Mouse (Mus musculus) B cell, adult 2 months (primary cell): Measurements from ENCODE around the gene Map1s.
"Not testable (repeated sequence)": the region's sequence is repeated elsewhere in the genome, so short reads cannot be mapped to it uniquely, and the experiment has no call there.

Experiments used
- DNase-seq, 2 experiments: peaks; one replicate each; pipeline ENCODE4 v3.0.0; 2022

Gene Map1s

DNA sequence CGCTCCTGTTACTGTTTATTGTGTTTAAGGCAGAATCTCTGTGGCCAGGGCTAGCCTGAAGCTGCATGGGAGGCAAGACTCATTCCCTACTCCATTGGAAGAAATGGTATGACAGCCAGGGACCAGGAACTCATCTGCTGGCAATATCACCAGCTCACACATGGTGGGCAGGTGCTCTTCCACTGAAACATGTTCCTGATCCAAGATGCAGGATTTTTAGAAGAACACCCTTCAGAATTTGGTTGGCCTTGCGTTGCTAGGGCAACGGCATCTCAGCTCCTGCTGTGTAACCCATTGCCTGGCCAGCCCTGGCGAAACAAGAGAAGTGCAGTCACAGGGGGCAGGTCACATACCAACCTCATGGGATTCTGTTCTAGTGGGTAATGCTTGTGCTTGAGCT is 26.2 kb upstream of the Map1s start:
- DNase-seq, result no peak

DNA sequence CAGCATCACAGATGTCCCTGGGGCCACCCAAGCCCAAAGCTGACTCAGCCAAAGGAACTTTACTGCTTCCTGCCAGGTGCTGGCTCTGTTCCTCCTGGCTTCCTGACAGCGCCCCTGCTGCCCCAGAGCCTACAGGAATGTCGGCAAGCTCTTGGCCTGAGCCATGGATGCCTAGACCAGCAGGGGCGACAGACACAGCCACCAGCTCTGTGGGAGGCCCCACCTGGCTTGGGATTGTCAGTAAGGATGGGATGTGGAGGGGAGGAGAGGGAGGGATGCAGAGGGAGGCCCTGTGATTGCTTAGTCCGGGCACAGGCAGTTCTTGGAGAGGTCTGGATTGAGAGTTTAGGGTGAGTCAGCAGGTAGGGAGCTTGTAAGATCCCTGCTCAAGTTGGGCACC is 25.6 kb upstream of the Map1s start:
- DNase-seq, result no peak

DNA sequence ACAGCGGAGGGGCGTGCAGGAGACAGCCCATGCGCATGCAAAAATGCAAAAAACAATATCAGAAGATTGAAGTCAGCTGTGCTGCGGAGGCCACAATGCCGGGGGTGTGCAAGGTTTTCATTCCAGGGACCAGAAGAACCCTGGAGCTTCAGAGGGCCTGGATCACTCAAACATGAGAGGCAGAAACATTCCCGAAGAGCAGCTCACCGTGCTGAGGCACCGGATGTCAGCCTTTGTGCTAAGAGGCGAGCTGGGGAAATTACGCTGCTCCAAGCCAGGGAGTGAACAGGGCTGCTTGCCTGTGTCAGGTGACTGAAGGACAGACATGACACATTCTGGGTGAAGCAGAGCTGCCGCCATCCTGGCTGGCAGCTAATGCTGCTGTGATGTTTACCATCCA is 25.2 kb upstream of the Map1s start:
- no peak for DNase-seq

GRCm38 (mm10) chr8:70884186-70884585 is 21.5 kb upstream of the Map1s start:
- no peak for DNase-seq

- DNase-seq, result no peak
Measured at GRCm38 (mm10) chr8:70884683-70885082, 21.0 kb upstream of the Map1s start.

DNA sequence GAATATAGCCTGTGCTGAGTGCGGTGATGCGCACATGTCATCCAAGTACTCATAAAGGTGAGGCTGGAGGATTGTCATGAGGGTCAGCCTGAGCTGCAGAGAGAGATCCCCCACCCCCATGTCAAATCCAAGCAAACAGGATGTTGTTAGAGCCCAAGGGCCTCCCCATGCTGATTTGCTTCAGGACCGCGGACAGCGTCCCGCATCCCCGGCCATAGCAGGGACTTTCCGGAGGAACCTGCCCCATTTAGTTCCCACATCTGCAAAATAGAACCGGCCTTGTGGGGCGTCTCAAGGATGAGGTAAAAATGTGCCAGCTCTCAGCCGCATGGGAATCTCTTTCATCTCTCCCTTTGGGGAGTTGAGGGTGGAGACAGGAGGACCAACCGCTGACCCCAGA is 20.1 kb upstream of the Map1s start:
- DNase-seq, result peak; percentile 73 to 76

GRCm38 (mm10) chr8:70887669-70888068 is 18.1 kb upstream of the Map1s start:
- peak; percentile 64 to 65 for DNase-seq

DNA sequence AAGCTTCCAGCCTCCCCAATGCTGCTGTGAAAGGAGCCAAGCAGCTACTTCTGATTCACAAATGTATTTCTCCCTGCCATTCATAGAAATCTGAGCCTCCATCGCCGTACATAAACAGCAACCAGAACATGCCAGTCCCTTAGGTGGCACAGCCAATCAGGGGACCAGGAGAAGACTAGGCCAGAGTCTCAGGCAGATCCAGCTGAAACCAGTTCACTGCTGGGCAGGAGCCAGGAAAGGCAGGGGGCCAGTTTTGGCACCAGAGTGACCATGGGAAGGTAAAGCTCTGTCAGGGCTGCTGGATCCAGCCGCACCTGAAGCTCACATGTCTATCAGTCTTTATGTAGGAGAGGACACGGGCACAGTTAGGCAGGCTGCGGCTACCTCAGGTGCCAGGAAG is 15.1 kb upstream of the Map1s start:
- DNase-seq, result no peak

GRCm38 (mm10) chr8:70891356-70891755 is 14.4 kb upstream of the Map1s start:
- DNase-seq, result peak; percentile 54 to 55

GRCm38 (mm10) chr8:70892022-70892895 is 13.5 kb upstream of the Map1s start, which contains the start of gene Slc5a5:
TSS of gene Slc5a5 (minus strand) at chr8:70892757.
- peak in 1 of 2 experiments; percentile 39 for DNase-seq

GRCm38 (mm10) chr8:70892896-70893655 is 12.7 kb upstream of the Map1s start:
- no peak for DNase-seq

DNA sequence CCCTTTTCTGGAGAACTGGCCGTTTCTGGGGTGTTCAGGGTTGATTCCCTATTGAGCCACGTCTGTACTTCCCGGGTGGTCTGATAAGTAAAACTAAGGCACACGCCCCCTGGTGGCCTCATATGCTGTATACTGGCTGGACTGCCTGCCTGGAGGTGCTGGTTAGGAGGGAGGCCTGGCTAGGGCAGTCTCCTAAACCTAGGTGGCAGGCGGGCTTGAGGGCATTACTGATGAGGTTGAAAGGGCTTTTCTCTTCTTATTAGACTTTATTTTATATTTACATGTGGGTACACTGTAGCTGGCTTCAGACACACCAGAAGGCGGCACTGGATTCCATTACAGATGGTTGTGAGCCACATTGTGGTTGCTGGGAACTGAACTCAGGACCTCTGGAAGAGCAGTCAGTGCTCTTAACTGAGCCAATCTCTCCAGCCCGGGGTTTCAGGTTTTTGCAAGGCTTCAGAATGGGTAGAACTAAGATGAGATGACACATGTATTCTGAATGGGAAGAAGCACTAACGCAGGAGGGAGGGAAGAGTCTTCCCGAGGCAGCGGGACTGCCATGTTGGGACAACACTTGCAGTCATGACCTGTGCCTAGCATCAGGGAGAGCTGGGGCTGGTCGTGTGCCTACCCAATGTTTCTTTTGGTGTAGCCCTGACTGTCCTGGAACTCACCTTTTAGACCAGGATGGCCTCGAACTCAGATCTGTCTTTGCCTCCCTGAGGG is 11.9 kb upstream of the Map1s start:
- DNase-seq, result peak; percentile 87 to 90

DNA sequence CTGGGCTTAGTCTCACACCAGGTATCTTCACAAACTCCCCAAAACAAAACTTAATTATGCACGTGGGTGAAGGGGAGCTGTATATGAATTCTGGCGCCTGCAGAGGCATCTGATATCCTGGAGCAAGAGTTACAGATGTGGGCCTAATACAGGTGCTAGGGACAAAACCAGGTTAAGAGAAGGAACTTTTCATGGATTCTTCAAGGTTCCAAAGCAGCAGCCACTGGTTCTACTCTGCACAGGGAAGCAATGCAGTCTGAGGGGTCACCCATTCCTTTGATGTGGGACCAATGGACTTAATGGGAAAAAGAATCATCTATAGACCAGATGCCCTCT is 11.4 kb upstream of the Map1s start:
- no peak for DNase-seq

GRCm38 (mm10) chr8:70894771-70895545 is 10.8 kb upstream of the Map1s start:
- DNase-seq, result no peak

GRCm38 (mm10) chr8:70895571-70896259 is 10.0 kb upstream of the Map1s start:
- not testable (repeated sequence) for DNase-seq

- no peak for DNase-seq
Measured at GRCm38 (mm10) chr8:70896316-70897020, 9.3 kb upstream of the Map1s start.

DNA sequence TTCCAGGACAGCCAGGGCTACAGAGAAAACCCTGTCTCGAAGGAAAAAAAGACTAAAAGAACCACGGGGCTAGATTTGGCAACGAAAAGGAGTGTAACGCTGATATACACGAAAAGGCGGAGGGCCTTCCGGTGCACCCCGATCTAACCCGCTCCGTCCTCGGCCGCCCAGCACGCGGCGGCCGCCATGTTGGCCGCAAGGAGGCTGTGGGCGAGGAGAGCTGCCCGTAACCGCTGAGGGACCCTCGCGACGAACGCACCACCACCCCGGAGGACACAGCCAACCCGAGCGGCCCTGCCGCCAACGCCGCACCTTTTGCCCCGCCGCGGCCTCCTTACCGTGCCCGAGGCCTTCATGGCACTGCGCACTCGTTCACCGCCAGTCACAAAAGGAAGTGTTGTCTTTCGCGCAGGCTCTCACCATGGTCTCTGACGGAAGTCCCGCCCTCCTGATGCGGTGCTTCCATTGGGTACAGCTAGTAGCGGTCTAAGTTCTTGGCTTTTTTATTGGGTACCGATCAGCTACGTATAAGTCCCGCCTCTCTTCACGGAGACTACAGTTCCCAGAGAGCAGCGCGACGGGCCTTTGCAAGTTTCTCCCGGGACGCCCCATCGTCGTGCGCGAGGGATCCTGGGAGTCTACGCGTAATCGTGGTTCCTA is 8.6 kb upstream of the Map1s start, which contains the start of gene Rpl18a:
Rpl18a (minus strand) TSS at position 392 of the 660 bp plus-strand sequence.
- peak; percentile 92 to 93 for DNase-seq

DNA sequence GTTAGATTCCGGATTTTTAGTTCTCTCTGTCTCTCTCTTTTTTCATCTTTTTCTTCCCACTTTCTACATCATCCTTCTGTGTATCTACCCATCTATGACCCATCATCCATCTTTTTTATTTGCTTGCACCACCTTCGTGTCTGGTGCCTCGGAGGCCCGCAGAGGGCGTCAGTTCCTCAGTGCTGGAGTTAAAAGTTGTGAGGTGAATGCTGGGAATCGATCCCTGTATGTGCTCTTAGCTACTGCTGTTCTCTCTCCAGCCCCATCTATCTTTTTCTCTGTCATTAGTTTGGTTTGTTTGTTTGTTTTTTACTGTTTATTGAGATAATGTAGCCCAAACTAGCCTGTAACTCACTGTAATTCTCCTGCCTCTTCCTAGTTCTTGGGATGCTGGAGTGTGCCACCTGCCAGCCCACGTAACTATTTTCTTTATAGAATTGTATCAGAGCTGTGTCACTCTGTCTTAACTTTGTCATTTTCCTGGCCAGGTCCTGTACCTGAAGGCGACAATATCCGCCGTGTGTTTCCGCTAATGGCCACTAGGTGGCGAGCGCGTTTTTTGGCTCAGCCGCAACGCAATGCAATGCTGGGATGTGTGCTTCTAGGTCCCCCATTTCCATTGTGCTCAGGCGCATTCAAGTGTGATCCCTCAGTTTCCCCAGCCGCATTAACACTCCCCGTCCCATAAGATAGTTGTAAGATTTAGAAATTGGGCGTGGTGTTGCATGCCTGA is 7.9 kb upstream of the Map1s start:
- peak; percentile 89 to 90 for DNase-seq

DNA sequence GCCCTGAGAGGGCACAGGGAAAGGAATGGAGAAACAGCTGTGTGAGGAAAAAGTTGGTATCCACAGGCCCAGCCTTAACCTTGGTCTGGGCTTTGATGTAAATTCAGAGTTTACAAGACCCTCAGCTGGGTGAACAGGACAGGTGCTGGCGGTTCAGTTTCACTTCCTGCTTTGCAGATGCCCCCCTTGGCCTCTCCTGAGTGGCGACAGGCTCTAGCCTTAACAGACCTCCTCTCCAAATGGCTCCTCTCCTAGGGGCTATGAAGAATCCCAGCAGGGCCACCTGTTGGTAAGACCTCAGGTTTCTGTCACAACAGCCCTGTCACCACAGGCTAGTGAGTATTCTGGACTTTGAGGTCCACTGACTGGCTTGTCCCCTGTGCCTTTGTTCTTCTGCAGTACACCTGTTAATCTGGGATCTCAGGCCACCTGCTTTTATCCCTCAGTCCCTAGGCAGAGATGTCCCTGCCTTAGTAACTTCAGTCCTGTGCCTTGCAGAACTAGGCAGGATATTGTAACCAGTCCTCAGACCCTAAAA is 7.0 kb upstream of the Map1s start:
- DNase-seq, result peak; percentile 58 to 61

DNA sequence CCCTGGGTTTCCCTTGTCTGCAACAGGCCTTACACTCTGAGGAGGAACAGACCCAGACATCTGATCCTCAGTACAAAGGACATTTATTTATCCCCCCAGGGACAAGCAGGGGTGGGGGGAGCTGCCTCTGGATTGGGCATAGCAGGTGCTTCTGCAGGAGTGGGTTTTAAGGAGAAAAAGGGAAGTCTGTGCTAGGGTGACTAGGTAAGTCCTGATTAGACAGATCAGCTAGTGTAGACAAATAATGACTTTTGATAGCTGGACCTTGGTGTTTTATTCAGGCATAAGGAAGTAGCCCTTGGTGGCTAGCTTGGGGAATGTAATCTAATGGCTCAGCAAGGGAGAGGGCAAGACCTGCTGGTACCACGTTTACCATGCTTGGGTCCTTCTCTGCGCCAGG is 6.5 kb upstream of the Map1s start:
- no peak for DNase-seq
